Mouse (Mus musculus): Measurements from ENCODE around the gene Alg13. TPM values are rescaled to one million over a fixed set of nuclear protein-coding genes. Genes with fewer than 3 reads are reported as not detected.

Gene Alg13
- 17.2 and 21.9 TPM in 2 replicates for polyA plus RNA-seq (2016; fragmentation: Nextera tagmentation; extraction: Ambion mirVana)

- Histone ChIP-seq H3K9ac (peak within 1 kb of the TSS; percentile 57), H3K27me3 (no peaks in the 10 kb centered on the region), H3K9me3 (replicated peaks) (no peaks in the 10 kb centered on the region), H3K36me3 (no peaks in the 10 kb centered on the region), H3K4me3 (peak within 1 kb of the TSS; percentile 59), H3K27ac (peak within 1 kb of the TSS; percentile 58; the same call in 1 of the 2 replicates), H3K4me2 (replicated peaks) (peak within 1 kb of the TSS; percentile 85), H3K4me1 (no peaks in the 10 kb centered on the region)
- 25% methylated on average over 39 of the region's 47 CpGs for WGBS
- ATAC-seq (ENCODE audit: low FRiP score), result peak; percentile 94
These were observed at the start of gene Alg13 for GRCm38 (mm10) chrX:144317548-144318163. Alg13 (plus strand) TSS chrX:144317804.

- Histone ChIP-seq H3K27ac (no peak overlapping the region), H3K4me1 (no peaks in the 10 kb centered on the region), H3K4me3 (no peak overlapping the region), H3K36me3 (no peaks in the 10 kb centered on the region), H3K9me3 (replicated peaks) (no peaks in the 10 kb centered on the region), H3K27me3 (no peaks in the 10 kb centered on the region), H3K9ac (no peak overlapping the region), H3K4me2 (replicated peaks) (no peak overlapping the region)
- ATAC-seq (ENCODE audit: low FRiP score), result no peak
- 75% methylated on average over 1 of the region's 1 CpGs for WGBS
These were observed 49.0 kb upstream of the Alg13 start for GRCm38 (mm10) chrX:144268606-144269005.

- H3K9ac ChIP-seq, result no peak overlapping the region
- H3K27ac ChIP-seq, result no peak overlapping the region
- ATAC-seq (ENCODE audit: low FRiP score), result no peak
- no peaks in the 10 kb centered on the region for H3K4me1 ChIP-seq
- H3K4me3 ChIP-seq, result no peak overlapping the region
- H3K27me3 ChIP-seq, result no peaks in the 10 kb centered on the region
- H3K9me3 ChIP-seq (replicated peaks), result no peaks in the 10 kb centered on the region
- no peaks in the 10 kb centered on the region for H3K36me3 ChIP-seq
- 73% methylated on average over 2 of the region's 2 CpGs for WGBS
- no peak overlapping the region for H3K4me2 ChIP-seq (replicated peaks)
These were observed 16.1 kb upstream of the Alg13 start for GRCm38 (mm10) chrX:144301476-144301875.

GRCm38 (mm10) chrX:144305659-144306058 lies 11.9 kb upstream of the Alg13 start:
- Histone ChIP-seq H3K4me1 (no peaks in the 10 kb centered on the region), H3K27me3 (no peaks in the 10 kb centered on the region), H3K36me3 (no peaks in the 10 kb centered on the region), H3K4me2 (replicated peaks) (no peak overlapping the region), H3K9ac (no peak overlapping the region), H3K4me3 (no peak overlapping the region), H3K9me3 (replicated peaks) (no peaks in the 10 kb centered on the region), H3K27ac (no peak overlapping the region)
- 86% methylated on average over 2 of the region's 2 CpGs for WGBS
- ATAC-seq (ENCODE audit: low FRiP score), result no peak

GRCm38 (mm10) chrX:144314041-144314440 lies 3.6 kb upstream of the Alg13 start:
- Histone ChIP-seq H3K9ac (no peak overlapping the region), H3K4me1 (no peaks in the 10 kb centered on the region), H3K27ac (no peak overlapping the region), H3K4me3 (no peak overlapping the region), H3K4me2 (replicated peaks) (no peak overlapping the region), H3K9me3 (replicated peaks) (no peaks in the 10 kb centered on the region), H3K27me3 (no peaks in the 10 kb centered on the region), H3K36me3 (no peaks in the 10 kb centered on the region)
- 60% methylated on average over 2 of the region's 2 CpGs for WGBS
- no peak for ATAC-seq (ENCODE audit: low FRiP score)

- Histone ChIP-seq H3K9ac (no peak overlapping the region), H3K27me3 (no peaks in the 10 kb centered on the region), H3K4me3 (no peak overlapping the region), H3K9me3 (replicated peaks) (no peaks in the 10 kb centered on the region), H3K36me3 (no peaks in the 10 kb centered on the region), H3K4me1 (no peaks in the 10 kb centered on the region), H3K27ac (no peak overlapping the region), H3K4me2 (replicated peaks) (no peak overlapping the region)
- ATAC-seq (ENCODE audit: low FRiP score), result no peak
- WGBS, result 52% methylated on average over 5 of the region's 5 CpGs
These were observed 2.6 kb upstream of the Alg13 start for GRCm38 (mm10) chrX:144315028-144315427.

- no peaks in the 10 kb centered on the region for H3K4me1 ChIP-seq
- H3K9me3 ChIP-seq (replicated peaks), result no peaks in the 10 kb centered on the region
- no peaks in the 10 kb centered on the region for H3K36me3 ChIP-seq
- H3K4me2 ChIP-seq (replicated peaks), result no peak overlapping the region
- H3K27me3 ChIP-seq, result no peaks in the 10 kb centered on the region
- no peak for ATAC-seq (ENCODE audit: low FRiP score)
- no peak overlapping the region for H3K4me3 ChIP-seq
- H3K9ac ChIP-seq, result no peak overlapping the region
- 68% methylated on average over 5 of the region's 5 CpGs for WGBS
- H3K27ac ChIP-seq, result no peak overlapping the region
These were observed 1.6 kb upstream of the Alg13 start for GRCm38 (mm10) chrX:144316004-144316403.

- 21% methylated on average over 47 of the region's 53 CpGs for WGBS
- peak overlapping the region; percentile 85 for H3K4me2 ChIP-seq (replicated peaks)
- H3K27me3 ChIP-seq, result no peaks in the 10 kb centered on the region
- H3K4me1 ChIP-seq, result no peaks in the 10 kb centered on the region
- peak overlapping the region; percentile 58; the same call in 1 of the 2 replicates for H3K27ac ChIP-seq
- peak overlapping the region; percentile 57 for H3K9ac ChIP-seq
- peak; percentile 87 for ATAC-seq (ENCODE audit: low FRiP score)
- peak overlapping the region; percentile 59 for H3K4me3 ChIP-seq
- no peaks in the 10 kb centered on the region for H3K36me3 ChIP-seq
- no peaks in the 10 kb centered on the region for H3K9me3 ChIP-seq (replicated peaks)
These were observed 768 bp downstream of the Alg13 start for GRCm38 (mm10) chrX:144318164-144318979.

GRCm38 (mm10) chrX:144319366-144319765 lies 1.8 kb downstream of the Alg13 start:
- WGBS, result 31% methylated on average over 9 of the region's 9 CpGs
- H3K36me3 ChIP-seq, result no peaks in the 10 kb centered on the region
- no peak overlapping the region for H3K27ac ChIP-seq
- H3K4me1 ChIP-seq, result no peaks in the 10 kb centered on the region
- no peaks in the 10 kb centered on the region for H3K27me3 ChIP-seq
- H3K9me3 ChIP-seq (replicated peaks), result no peaks in the 10 kb centered on the region
- H3K4me2 ChIP-seq (replicated peaks), result peak overlapping the region; percentile 85
- H3K9ac ChIP-seq, result no peak overlapping the region
- no peak overlapping the region for H3K4me3 ChIP-seq
- ATAC-seq (ENCODE audit: low FRiP score), result no peak

GRCm38 (mm10) chrX:144325375-144325774 lies 7.8 kb downstream of the Alg13 start:
- no peaks in the 10 kb centered on the region for H3K4me1 ChIP-seq
- no peaks in the 10 kb centered on the region for H3K9me3 ChIP-seq (replicated peaks)

GRCm38 (mm10) chrX:144335332-144336015 lies 17.9 kb downstream of the Alg13 start:
- Histone ChIP-seq H3K9me3 (replicated peaks) (no peaks in the 10 kb centered on the region), H3K27me3 (no peaks in the 10 kb centered on the region), H3K36me3 (no peaks in the 10 kb centered on the region), H3K27ac (no peak overlapping the region), H3K4me3 (no peak overlapping the region), H3K4me1 (no peaks in the 10 kb centered on the region), H3K9ac (no peak overlapping the region), H3K4me2 (replicated peaks) (no peak overlapping the region)
- no peak for ATAC-seq (ENCODE audit: low FRiP score)
- 48% methylated on average over 8 of the region's 8 CpGs for WGBS

More at GRCm38 (mm10) chrX:144325375-144325774, 7.8 kb downstream of the Alg13 start:
- no peaks in the 10 kb centered on the region for H3K36me3 ChIP-seq
- no peaks in the 10 kb centered on the region for H3K27me3 ChIP-seq
- H3K27ac ChIP-seq, result no peak overlapping the region
- H3K4me2 ChIP-seq (replicated peaks), result no peak overlapping the region
- no peak for ATAC-seq (ENCODE audit: low FRiP score)
- H3K4me3 ChIP-seq, result no peak overlapping the region
- no peak overlapping the region for H3K9ac ChIP-seq

GRCm38 (mm10) chrX:144337938-144338337 lies 20.3 kb downstream of the Alg13 start:
- Histone ChIP-seq H3K36me3 (no peaks in the 10 kb centered on the region), H3K9me3 (replicated peaks) (no peaks in the 10 kb centered on the region), H3K9ac (no peak overlapping the region), H3K4me1 (no peaks in the 10 kb centered on the region), H3K4me2 (replicated peaks) (no peak overlapping the region), H3K27ac (no peak overlapping the region), H3K27me3 (no peaks in the 10 kb centered on the region), H3K4me3 (no peak overlapping the region)
- no peak for ATAC-seq (ENCODE audit: low FRiP score)
